Mouse (Mus musculus) brain, embryonic 18.5 days (tissue): Measurements from ENCODE around the gene Ugt1a7c.

ENCODE experiments used
- DNase-seq: peaks from one replicate; pipeline ENCODE4 v3.0.0-alpha.2; 2012; ENCODE audit warnings: low read depth, low spot score

The Ugt1a7c gene

GRCm38 (mm10) chr1:88238771-88239170, 143.9 kb downstream of the Ugt1a7c start:
- no peak for DNase-seq

- no peak for DNase-seq
Measured at GRCm38 (mm10) chr1:88240072-88240471, 145.2 kb downstream of the Ugt1a7c start.

- DNase-seq = no peak
Measured at GRCm38 (mm10) chr1:88240579-88240978, 145.7 kb downstream of the Ugt1a7c start.

GRCm38 (mm10) chr1:88243861-88244260, 149.0 kb downstream of the Ugt1a7c start:
- DNase-seq = no peak

GRCm38 (mm10) chr1:88245881-88246280, 151.0 kb downstream of the Ugt1a7c start:
- no peak for DNase-seq

GRCm38 (mm10) chr1:88246386-88246785, 151.5 kb downstream of the Ugt1a7c start:
- DNase-seq = no peak

- DNase-seq = no peak
Measured at GRCm38 (mm10) chr1:88247660-88248059, 152.8 kb downstream of the Ugt1a7c start.

- no peak for DNase-seq
Measured at GRCm38 (mm10) chr1:88248658-88249057, 153.8 kb downstream of the Ugt1a7c start.

GRCm38 (mm10) chr1:88249596-88249995, 154.7 kb downstream of the Ugt1a7c start:
- no peak for DNase-seq

- no peak for DNase-seq
Measured at GRCm38 (mm10) chr1:88250023-88250422, 155.2 kb downstream of the Ugt1a7c start.

GRCm38 (mm10) chr1:88253106-88253505, 158.2 kb downstream of the Ugt1a7c start:
- DNase-seq = no peak

GRCm38 (mm10) chr1:88253540-88253939, 158.7 kb downstream of the Ugt1a7c start:
- no peak for DNase-seq

GRCm38 (mm10) chr1:88254793-88255465, 160.1 kb downstream of the Ugt1a7c start:
- DNase-seq = no peak

GRCm38 (mm10) chr1:88255466-88255857, 160.6 kb downstream of the Ugt1a7c start:
- no peak for DNase-seq

GRCm38 (mm10) chr1:88255989-88256754, 161.3 kb downstream of the Ugt1a7c start:
- DNase-seq = no peak

- DNase-seq = no peak
Measured at GRCm38 (mm10) chr1:88256886-88257663, 162.2 kb downstream of the Ugt1a7c start.

- DNase-seq = no peak
Measured at GRCm38 (mm10) chr1:88257681-88258080, 162.8 kb downstream of the Ugt1a7c start.

GRCm38 (mm10) chr1:88258361-88258760, 163.5 kb downstream of the Ugt1a7c start:
- no peak for DNase-seq

GRCm38 (mm10) chr1:88258881-88259642, 164.2 kb downstream of the Ugt1a7c start:
- no peak for DNase-seq

- no peak for DNase-seq
Measured at GRCm38 (mm10) chr1:88259643-88260024, 164.8 kb downstream of the Ugt1a7c start.

GRCm38 (mm10) chr1:88260114-88260513, 165.3 kb downstream of the Ugt1a7c start:
- no peak for DNase-seq
